ENCODE assay signal across 7 mouse cellular contexts in genomic region chr3:88144648-88145410, GRCm38 (mm10). TPM values are rescaled to one million over a fixed set of nuclear protein-coding genes. Genes with fewer than 3 reads are reported as not detected.
DNase-seq lines count a peak whose midpoint lies in the region; ATAC-seq and TF ChIP-seq lines count a peak whose summit lies in the region.

No protein-coding gene starts in this region.

- H3K4me2 ChIP-seq in heart, embryonic 16.5 days (ENCODE audit: low read depth, low read length), result peak overlapping the region; percentile 86
- peak overlapping the region; percentile 73 for H3K4me2 ChIP-seq in limb, embryonic 11.5 days (ENCODE audit: low read depth, severe bottlenecking)

- 30% methylated on average over 6 of the region's 6 CpGs for WGBS in heart, embryonic 16.5 days
- WGBS in limb, embryonic 11.5 days, result 55% methylated on average over 6 of the region's 6 CpGs

- peaks cover 62% of the 10 kb centered on the region for H3K36me3 ChIP-seq in G1E (replicated peaks)
- H3K36me3 ChIP-seq in heart, embryonic 16.5 days (ENCODE audit: control insufficient read depth, insufficient read depth), result no peaks in the 10 kb centered on the region
- no peaks in the 10 kb centered on the region for H3K36me3 ChIP-seq in limb, embryonic 11.5 days (ENCODE audit: control insufficient read depth, insufficient read depth, low read length)
- H3K36me3 ChIP-seq in splenic B cell, adult 2 months (ENCODE audit: control insufficient read depth, insufficient read depth, low read length, poor library complexity, severe bottlenecking), result peaks cover 2% of the 10 kb centered on the region

- ATAC-seq in G1E (ENCODE audit: extremely low read depth, insufficient number of reproducible peaks, low FRiP score, poor library complexity, severe bottlenecking), result no peak
- no peak for ATAC-seq in heart, embryonic 16.5 days (replicated peaks; ENCODE audit: extremely low read depth, insufficient read depth, low FRiP score)
- no peak for ATAC-seq in limb, embryonic 11.5 days (ENCODE audit: insufficient number of reproducible peaks, low FRiP score, low TSS enrichment, low read depth)

- H3K27ac ChIP-seq in heart, embryonic 16.5 days (ENCODE audit: low read length), result peak overlapping the region; percentile 100
- H3K27ac ChIP-seq in limb, embryonic 11.5 days (replicated peaks; ENCODE audit: low read depth, low read length), result 0 out of 2 replicates have a peak overlapping the region, but pooled peaks have one; percentile 3

- no peak for TF ChIP-seq CTCF in G1E (IDR thresholded peaks at IDR 0.05; ENCODE audit: low read depth, low read length)

- no peaks in the 10 kb centered on the region for H3K9me3 ChIP-seq in G1E (replicated peaks)
- H3K9me3 ChIP-seq in heart, embryonic 16.5 days (replicated peaks; ENCODE audit: control insufficient read depth, low read length), result no peaks in the 10 kb centered on the region
- no peaks in the 10 kb centered on the region for H3K9me3 ChIP-seq in limb, embryonic 11.5 days (ENCODE audit: control insufficient read depth, low read length)

- DNase-seq in A20 (ENCODE audit: low read depth, low spot score) (peak; percentile 46), G1E (ENCODE audit: low spot score) (no peak)
- no peak for DNase-seq in limb, embryonic 11.5 days (ENCODE audit: low spot score)
- peak; percentile 12 for DNase-seq in splenic B cell, adult 2 months (ENCODE audit: low read depth, low spot score)
- DNase-seq in frontal cortex, postnatal 36 days (ENCODE audit: low spot score in 2 of 2), result no peak
- no peak for DNase-seq in embryo, embryonic 11 days

- H3K9ac ChIP-seq in heart, embryonic 16.5 days (ENCODE audit: low read length), result peak overlapping the region; percentile 99
- peak overlapping the region; percentile 7; the same call in 1 of the 2 replicates for H3K9ac ChIP-seq in limb, embryonic 11.5 days (ENCODE audit: low read length)

- H3K27me3 ChIP-seq in G1E (ENCODE audit: insufficient read depth, low read length), result no peaks in the 10 kb centered on the region
- H3K27me3 ChIP-seq in heart, embryonic 16.5 days (ENCODE audit: control insufficient read depth, insufficient read depth, low read length), result no peaks in the 10 kb centered on the region
- no peaks in the 10 kb centered on the region for H3K27me3 ChIP-seq in limb, embryonic 11.5 days (ENCODE audit: control insufficient read depth, insufficient read depth, low read length)
- H3K27me3 ChIP-seq in splenic B cell, adult 2 months (ENCODE audit: control insufficient read depth, insufficient read depth, low read length, poor library complexity, severe bottlenecking), result no peaks in the 10 kb centered on the region

- H3K4me3 ChIP-seq in G1E (ENCODE audit: low read depth, low read length), result peak overlapping the region; percentile 86
- peak overlapping the region; percentile 95 for H3K4me3 ChIP-seq in heart, embryonic 16.5 days (ENCODE audit: low read length)
- 0 out of 2 replicates have a peak overlapping the region, but pooled peaks have one; percentile 92 for H3K4me3 ChIP-seq in limb, embryonic 11.5 days (ENCODE audit: low read depth, low read length)

- H3K4me1 ChIP-seq in G1E (ENCODE audit: insufficient read depth, low read depth, low read length), result peaks cover 90% of the 10 kb centered on the region
- peaks cover 77% of the 10 kb centered on the region for H3K4me1 ChIP-seq in heart, embryonic 16.5 days (ENCODE audit: control insufficient read depth, insufficient read depth, low read length)
- peaks cover 58% of the 10 kb centered on the region for H3K4me1 ChIP-seq in limb, embryonic 11.5 days (ENCODE audit: control insufficient read depth, insufficient read depth, low read length)

RNA-seq across cellular contexts. Expression of gene Mef2d, which starts 2.7 kb away (rescaled TPM):
- total RNA-seq in G1E (2014; fragmentation: Nextera tagmentation), result 125 and 128 TPM in 2 replicates
- 15.4 and 17.0 TPM in 2 replicates for total RNA-seq in G1E (2017)
- 133 and 141 TPM in 2 replicates for polyA plus RNA-seq in G1E (2012)
- polyA plus RNA-seq in heart, embryonic 16.5 days (2015; fragmentation: Nextera tagmentation; extraction: Ambion mirVana), result 40.5 and 44.7 TPM in 2 replicates
- polyA plus RNA-seq in limb, embryonic 11.5 days (2014; fragmentation: Nextera tagmentation; extraction: Ambion mirVana), result 12.6 and 14.3 TPM in 2 replicates

Comparison
In these comparisons a context has a peak if more than half of its experiments do, and no peak if none do; other contexts are left out.
1. DNase-seq: peak in A20 (single experiment) and splenic B cell, adult 2 months (single experiment); none in G1E (single experiment), limb, embryonic 11.5 days (single experiment), frontal cortex, postnatal 36 days (0 of 2) and embryo, embryonic 11 days (single experiment).
2. Peak in every context shown above with its lines, with median percentiles within 50 percentile points of each other: H3K4me3 ChIP-seq.